Mouse (Mus musculus) skeletal muscle tissue, adult 2 months (tissue): Measurements from ENCODE around the gene Cdkl5.
"Not testable (repeated sequence)": the region's sequence is repeated elsewhere in the genome, so short reads cannot be mapped to it uniquely, and the experiment has no call there.

Experiments used
- DNase-seq: peaks from one replicate; pipeline ENCODE4 v3.0.0-alpha.2; 2012; ENCODE audit warnings: low read depth, low spot score

Cdkl5 gene

DNA sequence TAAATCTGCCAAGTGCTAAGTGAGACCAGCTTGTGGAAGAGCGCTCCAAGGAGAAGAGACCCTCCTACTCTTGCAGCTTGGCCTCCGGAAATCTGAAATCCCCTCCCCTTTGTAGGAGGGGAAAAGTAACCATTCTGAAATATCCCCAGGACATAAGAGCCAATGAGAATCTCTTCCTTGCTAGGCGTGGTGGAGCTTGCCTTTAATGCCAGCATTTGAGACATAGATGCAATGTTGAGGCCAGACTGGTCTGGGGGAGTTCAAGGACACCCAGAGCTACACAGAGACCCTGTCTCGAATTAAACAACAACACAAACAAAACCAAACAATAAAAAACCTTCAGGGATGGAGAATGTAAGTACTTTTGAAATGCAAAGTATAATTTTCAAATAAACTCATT, 87.6 kb downstream of the Cdkl5 start, which contains the start of gene Gja6:
Gene Gja6 (minus strand): TSS at position 101 of the 400 bp plus-strand sequence.
- no peak for DNase-seq

DNA sequence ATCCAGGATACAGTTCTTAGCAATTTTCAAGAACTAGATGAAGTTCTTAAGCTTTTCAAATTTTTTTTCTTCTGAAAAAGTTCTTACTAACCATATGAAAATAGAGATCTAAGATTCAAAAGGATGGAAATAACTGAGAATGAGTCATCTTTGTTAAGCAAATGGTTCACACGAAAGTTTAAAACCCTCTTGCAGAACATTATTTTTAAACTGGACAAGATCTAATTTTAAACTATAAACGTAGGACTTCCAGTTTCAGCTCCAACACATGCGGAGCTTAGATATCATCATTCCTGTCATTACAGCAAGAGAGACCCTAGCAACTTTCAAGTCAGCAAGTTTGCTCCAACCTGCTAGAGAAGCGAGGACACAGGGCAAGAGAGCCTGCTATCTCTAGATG, 88.0 kb downstream of the Cdkl5 start:
- no peak for DNase-seq

DNA sequence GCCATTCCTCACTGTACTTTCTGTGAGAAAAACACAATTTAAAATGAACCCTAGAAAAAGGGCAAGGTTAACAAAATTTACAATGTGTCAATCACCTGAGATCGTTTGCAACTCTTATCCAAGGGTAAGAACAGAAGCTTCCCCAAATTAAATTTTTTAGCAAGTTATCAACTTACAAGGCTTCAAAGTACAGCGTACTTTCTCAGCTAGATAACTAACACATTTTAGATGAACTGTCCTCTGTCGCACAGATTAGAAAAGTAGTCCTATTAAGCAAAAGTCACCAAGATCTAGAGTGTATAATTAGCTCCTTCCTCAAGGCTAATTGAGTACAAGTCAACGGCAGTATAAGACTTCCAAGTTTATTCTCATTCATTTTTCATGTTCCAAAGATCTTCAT, 88.6 kb downstream of the Cdkl5 start:
- DNase-seq: no peak

DNA sequence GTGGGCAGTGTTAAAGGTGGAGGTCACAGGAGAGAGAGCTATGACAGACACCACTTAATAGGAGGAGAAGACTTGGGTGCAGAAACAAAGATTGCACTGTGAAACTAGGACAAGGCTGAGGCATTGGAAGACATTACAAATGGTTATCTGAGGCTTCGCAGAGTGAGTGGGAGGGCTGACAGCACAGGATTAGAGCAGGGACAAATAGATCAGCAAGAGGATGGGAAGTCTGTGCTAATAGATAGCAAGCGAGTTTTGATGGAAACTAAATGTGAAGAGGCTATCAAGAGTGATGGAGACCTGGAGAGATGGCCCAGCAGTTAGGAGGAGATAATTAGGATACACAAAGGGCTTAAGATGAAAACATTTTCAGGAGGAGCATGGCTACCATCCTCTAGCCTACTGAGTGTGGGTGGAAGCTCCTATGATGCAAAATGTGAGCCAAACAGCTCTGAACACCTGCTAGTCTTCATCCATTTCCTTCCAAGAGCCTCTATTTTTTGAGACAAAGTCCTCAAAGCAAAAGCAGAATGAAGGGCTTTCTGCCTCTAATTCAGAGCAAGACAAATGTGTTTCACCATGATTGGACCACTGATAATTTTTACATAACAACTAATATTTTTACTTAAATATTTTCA, 89.3 kb downstream of the Cdkl5 start:
- DNase-seq: no peak

DNA sequence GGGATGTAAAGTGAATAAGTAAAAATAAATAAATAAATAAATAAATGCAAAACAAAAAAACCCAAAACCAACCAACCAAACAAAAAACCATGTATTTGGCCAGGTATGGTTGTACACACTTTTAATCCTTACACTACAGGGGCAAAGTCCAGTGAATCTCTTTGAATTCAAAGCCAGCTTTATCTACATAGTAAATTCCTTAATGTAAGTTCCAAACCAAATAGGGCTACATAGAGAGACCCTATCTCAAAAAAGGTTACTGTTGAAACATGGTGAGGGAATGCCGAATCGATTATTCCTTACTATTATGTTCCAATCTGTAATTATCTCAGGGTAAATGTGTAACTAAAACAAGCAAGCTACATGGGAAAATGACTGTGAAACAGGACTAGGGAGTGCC, 93.4 kb downstream of the Cdkl5 start:
- no peak for DNase-seq

DNA sequence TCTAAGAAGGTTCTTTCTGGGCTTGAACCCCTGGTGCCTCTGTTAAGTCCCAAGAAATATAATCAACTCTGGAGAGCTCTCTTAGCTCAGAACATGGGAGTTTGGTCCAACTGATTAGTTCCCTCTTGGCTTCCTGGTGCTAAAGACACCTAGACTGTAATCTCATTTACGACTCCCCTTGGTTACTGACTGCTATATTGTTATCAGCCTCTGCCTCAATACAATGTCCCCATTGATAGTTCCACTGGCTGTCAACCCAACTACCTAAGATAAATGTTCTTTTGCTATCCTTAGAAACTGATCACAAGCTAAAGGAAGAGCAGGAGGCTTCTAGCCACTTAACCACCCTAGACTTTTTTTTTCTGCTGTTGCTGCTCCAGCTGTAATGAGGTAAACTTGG, 102.4 kb downstream of the Cdkl5 start:
- no peak for DNase-seq

DNA sequence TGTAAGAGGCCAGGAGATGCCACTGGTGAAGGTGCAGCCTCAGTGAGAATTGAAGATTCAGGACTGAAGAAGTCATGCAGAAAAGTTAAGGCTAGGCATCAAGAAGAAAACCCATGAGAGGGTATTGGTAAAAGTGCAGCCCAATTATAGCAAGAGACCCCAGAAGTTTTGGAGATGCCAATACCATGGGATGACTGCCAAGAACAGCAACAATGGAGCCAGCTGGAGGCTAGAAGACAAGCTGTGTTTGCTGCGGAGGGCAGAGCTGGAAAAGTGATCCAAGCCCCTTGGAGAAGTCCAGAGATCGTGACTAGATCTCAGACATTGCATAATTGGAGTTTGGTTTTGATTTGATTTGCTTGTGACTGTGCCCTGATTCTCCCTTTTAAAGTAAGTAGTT, 108.2 kb downstream of the Cdkl5 start:
- DNase-seq: no peak

DNA sequence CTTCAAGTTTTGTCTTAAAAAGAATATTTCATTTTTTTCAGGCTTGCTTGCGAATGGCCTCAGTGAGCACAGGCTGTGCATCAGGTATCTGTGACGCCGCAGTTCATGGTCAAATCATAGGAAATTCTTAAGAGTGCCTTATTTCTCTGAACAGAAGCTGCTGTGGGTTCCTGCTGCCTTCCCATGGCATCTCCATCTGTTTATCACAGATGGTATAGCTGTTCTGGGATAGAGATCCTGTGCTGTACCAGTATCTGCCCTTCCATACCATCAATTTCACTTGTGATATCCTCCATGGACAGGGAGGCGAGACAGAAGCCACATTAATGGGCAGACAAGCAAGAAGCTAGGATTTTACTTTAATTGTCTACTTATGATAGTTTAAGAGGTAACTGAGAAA, 127.9 kb downstream of the Cdkl5 start:
- no peak for DNase-seq

DNA sequence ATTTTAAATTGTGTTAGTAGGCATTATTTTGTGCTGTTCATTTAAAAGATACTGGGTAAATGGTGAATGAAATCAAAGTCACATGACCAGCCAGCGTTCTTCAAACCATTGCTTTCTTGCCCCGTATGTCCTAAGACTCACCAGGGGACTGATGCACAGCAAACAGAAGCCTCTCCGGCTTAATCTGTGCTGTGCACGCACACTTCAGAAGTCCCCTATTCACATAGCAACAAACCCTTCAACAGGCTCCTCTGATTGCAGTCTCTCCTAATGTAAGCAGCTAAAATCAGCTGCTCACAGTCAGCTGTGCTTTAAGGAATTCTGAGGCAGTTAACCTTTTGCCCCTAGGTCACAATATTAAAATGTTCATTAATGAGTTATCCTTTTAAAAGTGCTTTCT, 129.5 kb downstream of the Cdkl5 start:
- no peak for DNase-seq

DNA sequence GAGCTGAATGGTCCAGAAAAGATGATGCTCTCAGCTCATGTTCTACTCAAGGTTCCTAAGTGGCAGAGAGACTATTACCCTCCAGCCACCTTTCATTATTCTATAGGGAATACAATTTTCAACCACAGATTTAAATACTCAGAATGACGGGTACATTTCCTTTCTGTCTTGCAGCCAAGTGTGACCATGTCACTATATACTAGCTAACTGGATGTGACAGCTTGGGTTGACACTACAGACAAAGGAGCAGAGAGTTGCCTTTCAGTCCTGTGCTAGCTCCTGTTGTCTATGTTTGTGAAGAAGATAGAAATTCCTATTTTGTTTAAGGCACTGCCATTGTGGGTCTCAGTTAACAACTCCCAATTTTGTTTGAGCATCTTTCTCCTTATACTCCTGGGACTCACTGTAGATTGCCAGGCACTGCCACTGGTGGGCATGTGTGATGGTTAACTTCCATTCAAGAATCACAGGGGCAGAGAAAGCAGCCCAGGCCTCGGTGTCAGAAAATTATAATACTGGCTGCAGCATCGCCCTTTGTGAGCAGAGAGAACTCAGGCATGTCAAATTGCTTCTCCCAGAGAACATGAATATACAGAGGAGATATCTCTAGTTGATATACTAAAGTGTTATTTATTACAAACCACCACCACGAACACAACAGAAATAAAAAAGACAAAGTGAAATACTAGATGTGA, 130.7 kb downstream of the Cdkl5 start:
- DNase-seq: no peak

DNA sequence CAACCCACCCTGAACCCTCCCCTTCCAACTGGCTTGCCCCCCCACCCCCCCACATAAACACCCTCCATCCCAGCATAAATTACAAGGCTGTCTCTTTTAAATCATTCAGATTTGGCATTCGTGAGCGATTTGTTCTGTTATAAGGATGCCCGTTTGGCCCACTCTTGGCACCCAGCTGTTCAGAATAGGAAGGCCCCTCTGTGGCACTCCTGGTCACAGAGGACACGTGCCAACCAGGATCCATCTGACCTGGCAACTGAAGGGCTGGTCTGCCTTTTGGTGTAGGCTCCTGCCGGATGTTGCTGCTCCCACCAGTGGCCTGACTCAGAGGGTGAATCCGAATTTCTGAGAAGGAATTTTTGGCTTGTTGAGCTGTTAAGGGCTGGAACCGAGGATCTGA, 186.3 kb downstream of the Cdkl5 start:
- DNase-seq: no peak

DNA sequence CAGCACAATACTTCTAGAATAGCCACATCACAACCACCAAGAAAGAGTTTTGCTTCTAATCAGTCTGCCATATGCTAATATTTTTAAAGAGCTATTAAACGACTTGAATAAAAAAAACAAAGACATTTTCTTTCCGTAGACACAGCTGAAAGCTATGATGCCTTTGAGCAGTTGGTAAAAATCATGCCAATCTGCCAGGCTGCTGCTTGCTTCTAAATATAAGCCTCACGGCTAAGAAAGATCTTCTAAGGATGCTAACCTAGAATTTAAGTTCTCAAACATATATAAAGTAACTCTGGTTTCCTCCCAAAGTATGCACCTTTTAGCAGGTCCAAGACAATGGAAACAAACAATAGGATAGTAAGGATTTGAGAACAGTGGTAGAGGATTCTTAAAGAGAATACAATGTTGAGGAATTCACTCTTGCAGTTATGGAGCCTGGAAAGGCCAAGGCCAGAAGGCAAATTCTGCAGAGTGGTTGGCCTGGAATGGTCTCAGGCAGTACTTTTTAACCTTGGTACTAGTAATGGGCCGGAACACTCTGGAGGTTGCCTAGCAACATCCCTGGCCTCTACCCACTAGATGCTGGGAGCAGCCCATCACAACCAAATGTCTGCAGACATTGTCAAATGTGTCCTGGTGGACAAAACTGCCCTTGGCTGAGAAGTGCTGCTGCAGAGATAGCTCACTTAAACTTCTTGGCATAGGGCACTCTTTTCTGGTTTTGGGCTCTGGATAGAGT, 189.9 kb downstream of the Cdkl5 start:
- no peak for DNase-seq

DNA sequence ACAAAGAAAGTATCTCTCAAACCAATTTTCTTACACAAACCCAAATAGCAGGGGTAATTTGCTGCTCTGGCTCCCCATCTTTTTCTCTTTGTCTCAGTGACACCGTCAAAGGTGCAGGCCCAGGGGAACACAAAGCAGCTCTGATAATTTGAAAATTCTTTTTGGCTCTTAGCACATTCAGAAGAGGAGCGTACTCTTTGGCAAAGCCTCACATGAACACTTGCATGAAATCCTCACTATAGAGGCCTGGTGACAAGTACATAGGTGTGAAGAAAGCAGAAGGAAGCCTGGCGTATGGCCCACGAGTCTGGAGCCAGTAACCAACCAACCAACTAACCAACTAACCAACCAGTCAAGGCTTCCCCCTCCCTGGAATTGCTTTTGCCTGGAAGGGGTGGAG, 199.6 kb downstream of the Cdkl5 start:
- no peak for DNase-seq

DNA sequence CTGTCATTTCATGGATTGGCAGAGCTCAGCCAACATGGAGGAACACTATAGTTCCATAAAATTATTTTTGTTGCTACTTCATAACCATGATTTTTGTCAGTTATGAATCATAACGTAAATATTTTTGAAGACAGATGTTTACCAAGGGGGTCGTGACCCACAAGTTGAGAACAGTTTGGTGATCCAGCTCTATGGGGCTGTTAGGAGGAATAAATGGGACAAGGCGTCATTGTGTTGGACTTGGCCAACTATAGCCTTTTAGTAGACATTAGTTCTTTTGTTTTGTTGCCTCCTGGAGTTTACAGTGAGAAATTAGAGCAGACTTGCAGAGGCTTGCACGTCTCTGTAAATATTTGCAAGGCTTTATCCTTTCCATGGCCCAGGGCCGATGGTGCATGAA, 212.2 kb downstream of the Cdkl5 start:
- no peak for DNase-seq

DNA sequence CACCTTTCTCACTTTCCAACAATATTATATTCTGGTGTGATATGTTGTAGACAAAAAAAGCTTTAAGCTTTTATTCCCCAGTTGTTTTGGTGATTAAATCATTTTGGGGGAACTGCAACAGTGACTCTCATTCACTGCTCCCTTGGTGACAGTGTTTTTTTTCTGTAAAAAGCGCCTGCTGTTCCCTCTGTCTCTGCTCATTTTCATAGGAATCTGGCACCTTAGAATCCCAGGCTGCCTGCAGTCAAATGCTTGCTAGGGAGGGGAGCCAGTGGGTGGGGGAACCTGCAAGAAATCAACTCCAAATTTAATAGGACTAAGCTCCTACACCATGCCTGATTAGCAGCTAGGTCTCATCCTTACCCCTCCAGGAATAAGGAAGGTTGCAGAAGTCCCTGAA, 221.5 kb downstream of the Cdkl5 start:
- DNase-seq: no peak

DNA sequence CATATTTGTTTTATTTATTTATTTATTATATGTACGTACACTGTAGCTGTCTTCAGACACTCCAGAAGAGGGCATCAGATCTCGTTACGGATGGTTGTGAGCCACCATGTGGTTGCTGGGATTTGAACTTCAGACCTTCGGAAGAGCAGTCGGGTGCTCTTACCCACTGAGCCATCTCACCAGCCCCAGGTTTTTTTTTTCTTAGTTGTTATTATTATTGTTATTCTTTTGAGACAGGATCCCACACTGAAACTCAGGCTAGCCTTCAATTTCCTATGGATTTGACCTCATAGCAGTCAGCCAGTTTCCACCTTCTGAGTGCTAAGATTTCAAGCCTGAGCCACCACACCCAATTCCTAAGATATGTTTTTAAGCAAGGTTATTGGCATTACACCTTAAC, 224.9 kb downstream of the Cdkl5 start:
- DNase-seq: not testable (repeated sequence)

DNA sequence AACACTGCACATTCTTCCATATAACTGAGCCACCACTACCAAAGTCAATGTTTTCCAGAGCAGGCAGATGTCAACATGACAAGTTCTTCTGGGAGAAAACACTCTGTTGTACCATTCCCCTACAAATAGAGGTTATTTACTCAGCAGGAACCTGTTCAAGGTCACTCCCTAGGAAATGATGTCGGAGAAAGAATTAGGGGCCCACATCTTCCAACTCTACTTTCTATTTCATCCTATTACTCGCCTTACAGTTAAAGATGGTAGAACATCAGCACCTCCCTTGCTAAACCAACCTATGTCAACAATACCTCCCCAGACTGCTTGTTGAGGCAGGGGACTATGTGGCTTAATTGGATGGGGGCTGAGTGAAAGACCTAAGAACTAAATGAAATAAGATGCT, 226.8 kb downstream of the Cdkl5 start, which contains the start of gene Rs1:
Gene Rs1 (plus strand): TSS at position 301 of the 400 bp plus-strand sequence.
- no peak for DNase-seq

DNA sequence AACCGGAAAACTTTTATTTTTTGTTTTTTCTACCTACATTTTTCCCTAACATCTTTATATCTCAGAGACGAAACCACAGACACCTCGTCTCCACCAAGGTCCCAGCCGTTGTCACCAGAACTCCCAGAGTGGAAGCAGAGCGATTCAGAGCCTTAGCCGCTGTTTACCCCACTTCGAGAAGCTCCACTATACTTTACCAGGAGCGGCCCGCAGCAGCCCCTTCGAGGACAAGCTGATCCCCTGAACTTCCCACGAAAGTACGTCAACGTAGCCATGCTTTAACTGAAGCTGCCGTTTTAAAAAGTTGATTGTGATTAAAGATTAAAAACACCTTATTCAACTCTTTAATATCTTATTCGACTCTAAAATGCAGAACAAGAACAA, 228.3 kb downstream of the Cdkl5 start:
- DNase-seq: no peak

DNA sequence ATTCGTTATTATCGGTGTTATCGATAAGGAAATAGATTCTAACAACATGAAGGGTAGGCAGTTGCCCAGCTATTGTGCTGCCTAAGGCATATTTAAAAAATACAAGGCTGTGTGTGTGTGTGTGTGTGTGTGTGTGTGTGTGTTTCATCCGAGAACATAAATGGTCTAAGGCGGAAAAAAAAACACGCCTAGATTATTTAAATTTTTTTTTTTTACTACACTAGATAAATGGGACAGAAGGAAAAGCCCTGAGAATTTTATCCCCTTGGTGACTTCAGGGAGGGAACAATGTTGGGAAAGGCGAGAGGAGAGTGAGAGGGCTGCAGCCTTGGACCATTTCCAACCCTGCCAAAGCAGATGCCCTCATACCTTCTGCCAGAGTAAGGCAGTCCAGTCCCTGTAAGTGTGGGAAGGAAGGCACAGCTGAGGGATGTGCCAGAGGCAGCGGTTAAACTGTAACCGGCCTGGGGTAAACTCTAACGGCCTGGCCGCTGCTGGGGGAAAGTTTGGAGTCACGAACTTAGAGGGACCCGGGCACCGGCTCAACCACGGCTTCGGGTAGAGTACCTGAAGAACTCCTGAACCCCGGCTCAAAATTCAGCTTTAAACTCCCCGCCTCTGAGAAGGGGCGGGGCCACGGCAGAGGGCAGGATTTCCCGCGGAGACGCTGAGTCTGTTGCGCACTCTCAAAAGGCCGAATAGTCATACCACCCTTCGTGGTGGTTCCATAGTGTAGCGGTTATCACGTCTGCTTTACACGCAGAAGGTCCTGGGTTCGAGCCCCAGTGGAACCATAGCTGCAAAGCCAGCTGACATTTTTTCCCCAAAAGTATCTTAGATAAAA, 228.9 kb downstream of the Cdkl5 start:
- DNase-seq: peak; percentile 85

DNA sequence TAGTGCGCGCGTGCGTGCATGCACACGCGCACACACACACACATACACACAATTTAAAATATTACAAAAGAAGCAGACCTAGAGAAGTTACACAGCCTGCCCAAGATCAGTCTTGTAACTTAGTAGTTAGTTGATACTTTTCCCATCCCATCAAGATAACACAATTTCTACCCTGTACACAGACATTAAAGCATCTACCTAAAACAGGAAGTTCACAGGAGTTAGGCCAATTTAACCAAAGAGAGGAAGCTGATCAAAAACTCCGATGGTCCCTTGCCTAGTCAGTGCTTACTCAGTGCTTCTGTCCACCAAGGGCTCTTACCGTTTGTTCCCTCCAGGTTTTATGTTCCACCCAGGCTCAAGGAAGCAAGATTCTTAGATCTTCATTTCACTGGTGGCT, 243.7 kb downstream of the Cdkl5 start:
- DNase-seq: no peak

DNA sequence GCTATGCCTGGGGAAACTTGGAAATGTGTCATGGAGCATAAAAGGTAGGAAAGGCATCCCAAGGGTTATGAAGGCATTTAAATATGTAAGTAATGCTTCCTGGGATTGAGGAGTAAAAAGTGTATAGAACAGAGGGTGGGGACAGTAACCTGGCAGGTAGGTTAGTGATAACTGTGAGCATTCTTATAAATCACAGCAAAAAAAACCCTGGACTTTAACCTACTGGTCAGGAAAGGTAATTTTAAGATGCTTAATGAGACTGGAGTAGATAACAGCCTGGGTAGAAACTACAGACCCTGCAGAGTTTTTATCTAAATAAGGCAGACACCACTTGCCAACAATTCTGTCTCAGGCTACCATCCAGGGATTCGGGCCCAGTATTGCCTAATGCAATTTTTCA, 245.9 kb downstream of the Cdkl5 start:
- DNase-seq: no peak

DNA sequence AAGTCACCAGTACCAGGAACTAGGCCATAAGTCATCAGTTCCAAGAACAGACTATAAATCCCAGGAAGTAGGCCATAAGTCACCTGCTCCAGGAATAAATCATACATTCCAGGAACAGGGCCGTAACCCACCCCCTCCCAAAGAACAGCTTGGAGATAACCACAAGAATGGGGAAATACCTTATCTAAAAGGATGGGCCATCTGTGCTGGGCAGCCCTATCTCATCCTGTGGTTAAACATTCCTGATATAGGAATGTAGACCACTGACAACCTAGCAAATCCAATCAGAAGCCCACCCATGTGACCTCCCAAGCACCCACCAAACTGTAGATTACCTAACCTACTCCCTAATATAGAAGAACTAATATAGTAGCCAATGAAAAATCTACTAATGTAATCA, 249.1 kb downstream of the Cdkl5 start:
- DNase-seq: no peak
